Mouse (Mus musculus) thymus, adult 18-20 months (tissue): ENCODE measurements around the gene Ffar2.
"Not testable (repeated sequence)": the region's sequence is repeated elsewhere in the genome, so short reads cannot be mapped to it uniquely, and the experiment has no call there.

Experiments
- DNase-seq, 2 experiments: peaks; one replicate each; pipeline ENCODE4 v3.0.0; 2022; ENCODE audit warnings: mixed read lengths in 2 of 2

The Ffar2 gene

DNA sequence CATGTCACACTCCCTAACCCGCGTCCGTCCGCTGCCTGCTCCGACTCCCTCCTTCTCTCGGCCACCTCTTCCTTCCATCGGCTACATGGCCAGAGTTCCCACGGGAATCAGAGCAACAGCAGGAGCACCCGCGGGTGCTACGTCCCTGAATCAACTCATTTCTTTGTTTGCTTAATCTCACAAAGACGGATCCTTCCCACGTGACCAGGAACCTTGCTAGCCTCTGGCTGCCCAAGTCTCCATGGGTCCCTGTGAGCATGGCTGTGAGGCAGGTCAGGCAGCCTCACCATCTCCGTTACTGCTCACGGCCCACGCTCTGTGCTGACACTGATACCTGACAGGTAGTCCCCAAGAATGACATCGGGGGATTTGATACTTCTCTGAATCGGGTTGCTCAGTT, at the start of gene Ffar2:
TSS of gene Ffar2 (minus strand) at position 101 of the 400 bp plus-strand sequence.
- DNase-seq, result no peak

DNA sequence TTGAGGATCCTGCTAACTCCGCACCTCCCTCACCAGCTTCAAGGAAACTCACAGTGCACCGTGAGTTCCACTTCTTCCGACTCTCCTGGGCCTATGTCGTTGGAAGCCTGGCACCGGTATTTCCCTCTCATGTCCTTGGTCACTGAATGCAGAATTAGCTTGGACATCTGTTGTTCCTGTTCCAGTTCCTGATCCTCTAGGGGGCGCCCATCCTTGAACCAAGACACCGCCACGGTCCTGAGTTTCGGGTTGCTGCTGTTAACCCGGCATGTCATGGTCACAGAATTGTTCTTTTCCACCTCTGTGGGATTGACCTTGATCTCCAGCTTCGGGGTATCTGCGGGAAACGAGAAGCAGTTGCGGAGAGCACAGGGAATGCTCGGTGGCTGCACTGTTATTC, 49.5 kb upstream of the Ffar2 start:
- peak; percentile 23 to 27 for DNase-seq

- DNase-seq, result no peak
These were observed 39.8 kb upstream of the Ffar2 start for GRCm38 (mm10) chr7:30863386-30863785.

DNA sequence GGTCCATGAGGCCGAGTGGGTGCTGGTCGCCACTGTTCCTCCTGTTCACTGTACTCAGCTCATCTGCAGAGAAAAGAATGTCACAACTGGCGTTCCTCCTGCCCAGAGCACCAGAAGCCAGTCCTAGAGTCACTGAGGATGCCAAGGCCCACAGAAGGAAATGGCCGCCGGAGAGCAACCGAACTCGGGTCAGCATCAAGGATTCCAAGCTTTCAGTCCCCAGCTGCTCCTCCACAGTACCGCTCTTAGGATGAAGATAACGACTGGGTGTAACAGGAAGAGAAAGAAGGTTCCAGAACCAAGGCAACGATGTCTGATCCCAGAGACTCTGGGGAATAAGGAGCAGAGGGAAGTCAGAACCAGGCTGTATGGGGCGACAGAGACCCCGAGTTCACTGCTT, 37.9 kb upstream of the Ffar2 start, which contains the start of gene Ffar1:
TSS of gene Ffar1 (minus strand) at position 101 of the 400 bp plus-strand sequence.
- no peak for DNase-seq

DNA sequence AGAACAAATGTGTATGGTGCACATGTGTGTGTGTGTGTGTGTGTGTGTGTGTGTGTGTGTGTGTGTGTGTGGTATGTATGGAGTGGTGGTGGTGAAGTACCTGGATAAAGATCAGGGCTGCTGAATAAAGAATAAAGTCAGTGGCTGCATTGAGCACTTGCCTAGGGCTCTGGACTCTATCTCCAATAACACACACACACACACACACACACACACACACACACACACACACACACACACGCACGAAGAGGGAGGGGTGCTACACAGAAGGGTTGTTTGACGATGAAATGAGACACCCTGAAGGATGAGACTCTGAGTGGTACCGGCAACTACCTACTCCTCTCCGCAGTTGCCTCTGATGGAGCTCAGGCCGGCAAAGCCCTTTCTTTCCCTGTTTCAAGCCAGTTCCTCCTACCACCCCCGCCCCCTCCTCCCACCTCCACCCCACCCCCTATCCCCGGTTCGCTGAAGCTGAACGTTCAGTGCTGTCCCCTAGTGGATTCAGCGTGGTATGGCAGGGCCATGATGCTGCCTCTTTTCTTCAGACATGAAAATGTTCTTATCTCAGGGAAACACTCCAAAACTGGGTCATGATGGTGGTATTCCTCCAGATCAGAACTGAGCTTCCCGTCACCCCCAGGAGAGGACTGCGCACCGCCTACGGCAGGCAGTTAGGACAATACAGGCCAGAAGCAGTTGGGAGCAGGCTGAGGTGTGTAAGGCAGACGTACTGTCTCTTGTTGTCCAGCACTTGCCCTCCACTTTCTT, 36.2 kb upstream of the Ffar2 start:
- DNase-seq, result peak; percentile 13 to 25

- peak; percentile 16 to 38 for DNase-seq
These were observed 35.7 kb upstream of the Ffar2 start for GRCm38 (mm10) chr7:30859290-30859634.

DNA sequence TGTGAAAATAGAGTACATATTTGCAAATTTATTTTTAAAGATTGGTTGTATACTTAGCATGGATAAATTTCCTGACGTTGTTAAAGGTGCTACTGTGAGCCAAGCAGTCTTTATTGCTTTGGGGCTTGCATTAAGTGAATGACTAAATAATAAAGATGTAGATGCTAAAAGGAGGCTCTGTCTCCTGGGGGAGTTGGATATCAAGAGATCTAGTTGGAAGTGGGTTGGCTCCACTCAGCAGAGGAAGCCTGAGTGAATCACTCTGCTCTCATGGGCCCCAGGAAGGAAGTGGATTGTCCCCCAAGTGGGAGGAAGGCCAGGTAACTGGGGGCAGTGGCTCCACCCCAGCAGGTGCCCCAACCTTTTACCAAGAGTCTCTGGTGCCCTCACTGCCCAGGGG, 34.2 kb upstream of the Ffar2 start:
- no peak for DNase-seq

DNA sequence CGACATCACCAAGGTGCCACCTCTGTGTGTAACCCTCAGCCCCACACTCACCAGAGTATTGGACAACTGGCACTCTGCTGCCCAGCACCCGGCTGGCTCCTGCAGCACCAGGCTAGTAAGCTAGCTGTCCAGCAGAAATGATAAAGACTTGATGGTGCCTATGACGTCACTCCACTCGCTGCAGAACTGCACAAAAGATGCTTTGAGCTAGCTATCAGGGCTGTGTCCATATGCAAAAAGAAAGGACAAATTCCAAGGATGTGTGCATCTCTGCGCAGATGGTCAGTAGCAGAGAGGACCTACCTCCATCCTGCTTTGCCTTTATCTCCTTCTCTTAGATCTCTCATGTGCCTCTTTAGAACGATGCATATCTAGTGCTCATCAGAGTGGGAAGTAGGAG, 32.5 kb upstream of the Ffar2 start, which contains the start of gene Ffar3:
TSS of gene Ffar3 (minus strand) at position 101 of the 400 bp plus-strand sequence.
- DNase-seq, result no peak

DNA sequence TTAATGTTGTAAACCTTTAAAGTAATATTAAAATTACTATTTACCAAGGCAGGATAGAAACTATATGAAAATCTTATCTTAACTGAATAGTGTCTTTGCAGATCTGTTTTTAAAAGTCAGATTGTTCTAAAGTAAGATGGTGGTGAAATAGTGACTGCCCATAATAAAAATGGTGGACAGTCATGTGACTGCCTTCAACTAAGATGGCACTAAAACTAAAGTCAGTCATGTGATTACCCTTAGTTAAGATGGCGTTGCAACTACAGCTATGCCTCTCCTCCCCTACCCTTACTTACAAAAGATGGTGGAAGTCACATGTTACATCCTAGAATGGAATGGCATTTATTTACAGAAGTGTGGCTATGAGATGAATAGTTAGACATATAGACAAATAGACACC, 27.8 kb upstream of the Ffar2 start:
- DNase-seq, result no peak

- DNase-seq, result no peak
These were observed 24.4 kb upstream of the Ffar2 start for GRCm38 (mm10) chr7:30847934-30848333.

DNA sequence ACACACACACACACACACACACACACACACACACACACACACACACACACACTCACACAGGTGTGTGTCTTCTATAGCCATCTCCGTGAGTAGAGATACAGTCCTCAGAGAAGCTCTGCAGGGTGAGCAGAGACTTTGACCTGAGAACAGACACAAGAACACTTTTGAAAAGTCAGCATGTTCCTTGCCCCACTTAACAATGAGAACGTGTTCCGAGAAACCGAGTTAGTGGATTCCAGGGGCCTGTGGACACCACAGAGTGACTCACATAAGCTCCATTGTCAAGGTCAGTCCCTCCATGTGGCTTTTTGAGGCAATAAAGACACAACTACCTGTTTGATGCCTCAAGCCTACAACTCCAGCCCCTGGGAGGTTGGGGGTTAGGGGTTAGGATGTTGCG, 23.8 kb upstream of the Ffar2 start:
- DNase-seq, result no peak

DNA sequence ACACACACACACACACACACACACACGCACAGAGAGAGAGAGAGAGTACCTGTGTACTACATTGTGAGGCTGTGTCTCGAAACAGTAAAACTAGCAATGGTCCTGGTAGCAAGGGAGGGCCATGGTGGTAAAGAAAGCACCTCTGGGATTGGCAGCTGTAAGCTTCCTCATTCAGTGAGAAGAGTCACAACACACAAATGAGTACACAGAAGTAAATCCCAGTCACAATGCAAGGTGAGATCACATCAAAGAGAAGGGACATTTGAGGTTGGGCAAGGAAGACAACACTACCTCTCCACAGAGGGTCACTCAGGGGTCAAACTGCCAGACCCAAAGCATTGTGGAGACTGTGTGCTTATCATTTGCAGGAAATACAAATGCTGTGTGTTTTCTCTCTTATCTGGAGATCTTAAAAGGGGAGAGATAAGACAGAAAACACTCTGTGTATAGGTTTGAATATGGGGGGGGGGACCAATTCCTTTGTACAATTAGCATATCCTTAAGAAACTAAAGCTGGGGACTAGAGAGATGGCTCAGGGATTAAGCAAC, 23.0 kb upstream of the Ffar2 start:
- DNase-seq, result no peak

DNA sequence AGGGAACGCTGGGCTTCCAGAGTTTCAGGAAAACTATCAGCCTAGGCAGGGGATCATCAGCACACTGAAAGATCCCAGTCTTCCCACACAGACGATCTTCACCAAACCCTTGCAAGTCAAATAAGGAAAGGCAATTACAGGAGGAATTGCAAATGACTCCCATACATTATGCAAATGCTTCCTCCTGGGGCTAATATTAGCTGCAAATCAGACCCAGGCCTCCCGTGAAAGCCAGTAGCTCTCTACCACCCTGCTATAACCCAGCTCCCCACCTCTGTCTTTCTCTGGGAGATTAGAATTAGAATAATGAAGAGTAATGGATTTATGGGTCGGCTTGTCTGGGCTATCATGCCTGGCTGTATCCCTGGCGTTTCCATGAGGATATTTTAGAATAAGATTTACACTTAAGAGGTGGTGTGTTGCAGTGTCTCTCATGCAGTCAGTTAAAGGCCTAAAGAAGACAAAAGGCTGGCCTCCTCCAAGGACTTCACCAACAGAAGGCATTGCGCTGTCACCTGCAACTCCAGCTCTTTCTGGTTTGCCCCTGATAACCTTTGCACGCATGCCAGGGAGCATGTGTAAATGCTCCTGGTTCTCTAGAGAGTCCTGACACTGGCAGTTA, 21.2 kb upstream of the Ffar2 start:
- no peak for DNase-seq

DNA sequence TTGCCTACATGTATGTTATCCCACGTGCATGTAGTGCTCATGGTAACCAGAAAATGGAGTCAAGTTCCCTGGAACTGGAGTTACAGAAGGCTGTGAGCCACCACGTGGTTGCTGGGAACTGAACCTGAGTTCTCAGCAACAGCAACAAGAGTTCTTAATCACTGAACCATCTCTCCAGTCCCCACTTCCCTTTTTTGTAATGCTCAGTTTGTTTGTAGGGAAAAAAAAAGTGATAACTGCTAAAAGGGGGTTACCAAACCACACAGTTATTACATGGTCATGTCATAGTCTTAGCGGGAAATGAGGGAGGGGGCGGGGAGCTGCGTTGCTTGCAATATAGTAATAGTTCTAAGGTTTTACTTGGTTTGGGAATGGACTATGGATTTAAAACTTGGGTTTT, 18.5 kb upstream of the Ffar2 start:
- no peak for DNase-seq

DNA sequence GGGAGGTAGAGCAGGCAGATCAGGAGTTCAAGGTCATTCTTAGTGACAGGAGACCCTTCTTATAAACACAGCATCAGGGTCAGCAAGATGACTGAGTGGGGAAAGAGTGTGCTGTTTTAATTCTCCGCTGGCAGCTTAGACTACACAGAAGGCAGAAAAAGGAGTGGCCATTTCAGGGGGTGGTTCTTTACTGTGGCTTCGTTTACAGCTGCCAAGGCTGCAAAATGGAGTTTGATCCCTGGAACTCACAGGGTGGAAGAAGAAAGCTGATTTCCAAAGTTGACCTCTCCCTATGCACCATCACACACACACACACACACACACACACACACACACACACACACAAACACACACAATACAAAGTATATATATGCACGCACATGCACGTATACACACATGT, 17.8 kb upstream of the Ffar2 start:
- DNase-seq, result no peak

DNA sequence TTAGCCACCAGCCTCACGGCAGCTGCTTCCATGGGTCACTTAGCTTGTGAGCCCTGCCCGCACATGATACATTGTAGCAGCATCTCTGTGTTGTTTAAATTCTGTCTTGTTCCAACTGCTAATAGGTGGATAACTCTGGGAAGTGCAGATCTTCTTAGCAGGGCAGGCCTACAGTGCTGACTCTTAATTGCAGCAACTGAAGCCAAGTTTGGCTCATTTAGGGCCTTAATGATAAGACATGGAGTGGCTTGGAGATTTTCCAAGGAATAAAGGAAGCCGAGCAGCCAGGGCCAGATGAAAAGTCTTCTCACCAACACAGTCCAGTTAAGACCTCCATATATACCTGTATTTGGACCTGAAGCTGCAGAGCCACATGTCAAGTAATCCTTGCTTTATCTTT, 16.7 kb upstream of the Ffar2 start:
- no peak for DNase-seq

GRCm38 (mm10) chr7:30837277-30837676, 13.7 kb upstream of the Ffar2 start:
- no peak for DNase-seq

- DNase-seq, result not testable (repeated sequence)
These were observed 9.1 kb upstream of the Ffar2 start for GRCm38 (mm10) chr7:30832684-30833083.

DNA sequence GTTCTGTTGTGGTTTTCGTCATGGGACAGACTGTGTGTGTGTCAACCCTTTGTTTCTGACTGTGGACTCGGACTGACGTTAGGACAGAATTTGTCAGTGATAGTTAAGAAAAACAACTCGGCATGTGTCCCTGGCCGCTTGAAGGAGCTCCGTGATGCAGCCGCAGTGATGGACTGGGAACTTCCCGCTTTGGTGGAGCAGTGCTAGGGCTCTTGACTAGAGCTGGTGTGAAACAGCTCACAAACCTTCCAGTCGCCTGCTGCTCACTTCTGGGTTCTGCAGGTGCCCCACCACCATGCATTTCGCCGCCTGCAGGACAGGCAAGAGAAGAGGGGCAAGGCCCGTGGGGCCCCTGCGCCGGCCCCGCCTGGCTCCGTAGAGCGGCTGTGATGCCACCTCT, 8.7 kb upstream of the Ffar2 start:
- DNase-seq, result no peak

DNA sequence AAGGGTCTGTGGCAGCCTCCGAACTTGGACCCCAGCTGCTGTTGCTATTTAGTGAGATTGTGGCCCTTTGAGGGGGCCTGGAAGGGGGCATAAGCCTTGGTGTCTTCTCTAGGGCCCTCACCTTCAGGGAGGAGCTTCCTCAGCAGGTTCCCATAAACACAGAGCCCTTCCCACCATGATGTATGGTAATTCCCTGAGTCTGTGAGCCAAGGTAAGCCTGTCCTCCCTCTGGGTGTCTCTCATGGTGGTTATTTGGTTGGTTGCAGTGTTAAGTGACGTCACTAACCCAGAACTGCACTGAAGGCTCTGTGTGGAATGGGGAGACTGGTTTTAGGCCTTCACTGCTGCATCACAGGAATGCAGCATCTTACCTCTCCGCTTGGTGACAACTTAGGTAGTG, 5.9 kb upstream of the Ffar2 start:
- no peak for DNase-seq

DNA sequence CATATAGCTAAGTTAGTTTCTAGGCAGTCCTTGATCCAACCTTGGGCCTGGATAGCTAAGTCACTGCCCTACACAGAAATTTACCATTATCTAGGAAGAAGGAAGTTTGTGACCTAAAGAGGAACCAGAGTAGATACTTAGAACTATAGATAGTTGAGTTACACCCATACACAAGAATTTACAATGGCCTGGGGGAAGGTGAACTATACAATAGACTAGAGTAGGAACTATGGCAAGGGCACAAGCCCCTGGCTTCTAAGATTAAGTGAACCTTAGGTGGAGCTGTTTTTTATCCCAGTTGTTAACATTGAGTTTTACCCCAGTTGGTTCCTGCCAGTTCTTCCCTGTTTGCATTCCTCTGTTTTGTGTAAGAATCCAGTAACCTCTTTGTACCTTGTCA, 5.3 kb upstream of the Ffar2 start:
- DNase-seq, result not testable (repeated sequence)

DNA sequence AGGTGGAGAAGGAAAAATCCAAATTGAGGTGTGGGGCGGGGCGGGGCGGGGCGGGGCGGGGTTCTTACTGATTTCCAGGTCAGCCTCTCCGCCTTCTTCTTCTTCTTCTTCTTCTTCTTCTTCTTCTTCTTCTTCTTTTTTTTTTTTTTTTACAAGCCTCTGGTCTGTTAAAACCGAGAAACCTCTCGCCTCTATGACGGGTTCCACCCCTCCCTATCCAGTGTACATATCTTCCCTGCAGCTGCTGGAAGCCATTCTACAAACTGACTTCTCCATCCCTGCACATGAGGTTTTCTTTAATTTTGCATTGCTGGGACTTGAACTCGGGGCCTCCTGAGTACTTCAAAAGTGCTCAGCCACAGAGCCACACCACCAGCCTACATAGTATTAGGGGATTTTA, 3.1 kb upstream of the Ffar2 start:
- no peak for DNase-seq

GRCm38 (mm10) chr7:30824306-30824705, 731 bp upstream of the Ffar2 start:
- DNase-seq, result no peak

DNA sequence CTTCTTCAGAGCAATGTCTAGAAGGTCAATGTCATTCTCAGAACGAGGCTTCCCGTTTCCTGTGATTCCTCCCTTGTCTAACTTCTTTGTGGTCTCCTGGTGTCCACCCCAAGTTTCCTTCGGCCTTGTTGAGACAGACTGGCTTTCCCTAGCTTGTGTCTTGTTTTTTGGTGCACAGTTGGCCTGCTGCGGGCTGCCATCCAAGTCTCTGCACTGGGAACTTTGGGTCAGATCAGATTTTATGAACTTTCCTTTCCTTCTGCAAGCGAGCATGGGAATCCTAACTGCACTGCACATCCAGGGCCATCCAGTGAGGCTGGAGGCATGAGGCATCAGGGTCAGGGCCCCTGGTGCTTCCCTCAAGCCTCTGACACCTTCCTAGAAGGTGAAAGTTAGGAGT, 2.0 kb downstream of the Ffar2 start:
- DNase-seq, result no peak
